Mouse (Mus musculus): ENCODE data around the gene AC170998.1.

The AC170998.1 gene

GRCm38 (mm10) chr17:28725783-28726182 is at the start of gene AC170998.1:
AC170998.1 (plus strand) TSS chr17:28726083.
- DNase-seq: no peak

- no peak for DNase-seq
Measured at GRCm38 (mm10) chr17:28682311-28683084, 43.4 kb upstream of the AC170998.1 start.

GRCm38 (mm10) chr17:28683601-28684000 is 42.3 kb upstream of the AC170998.1 start:
- no peak for DNase-seq

- no peak for DNase-seq
Measured at GRCm38 (mm10) chr17:28684631-28685030, 41.3 kb upstream of the AC170998.1 start.

GRCm38 (mm10) chr17:28687354-28687753 is 38.5 kb upstream of the AC170998.1 start:
- DNase-seq: no peak

- DNase-seq: peak; percentile 63
Measured at GRCm38 (mm10) chr17:28689586-28690283, 36.1 kb upstream of the AC170998.1 start, which contains the start of gene Slc26a8. Slc26a8 (minus strand) TSS chr17:28690233.

GRCm38 (mm10) chr17:28690776-28691686 is 34.9 kb upstream of the AC170998.1 start, which contains the start of gene Mapk14:
Mapk14 (plus strand) TSS chr17:28691329.
- DNase-seq: peak; percentile 99

- peak; percentile 69 for DNase-seq
Measured at GRCm38 (mm10) chr17:28691687-28692340, 34.1 kb upstream of the AC170998.1 start.

GRCm38 (mm10) chr17:28692341-28692710 is 33.6 kb upstream of the AC170998.1 start:
- peak; percentile 57 for DNase-seq

- DNase-seq: no peak
Measured at GRCm38 (mm10) chr17:28693086-28693485, 32.8 kb upstream of the AC170998.1 start.

GRCm38 (mm10) chr17:28694078-28694477 is 31.8 kb upstream of the AC170998.1 start:
- DNase-seq: no peak

GRCm38 (mm10) chr17:28694832-28695231 is 31.1 kb upstream of the AC170998.1 start:
- no peak for DNase-seq

- no peak for DNase-seq
Measured at GRCm38 (mm10) chr17:28696641-28697040, 29.2 kb upstream of the AC170998.1 start.

GRCm38 (mm10) chr17:28697290-28698195 is 28.3 kb upstream of the AC170998.1 start:
- peak; percentile 42 for DNase-seq

- peak; percentile 47 for DNase-seq
Measured at GRCm38 (mm10) chr17:28698245-28698644, 27.6 kb upstream of the AC170998.1 start.

- DNase-seq: no peak
Measured at GRCm38 (mm10) chr17:28698672-28699071, 27.2 kb upstream of the AC170998.1 start.

GRCm38 (mm10) chr17:28699789-28700188 is 26.1 kb upstream of the AC170998.1 start:
- no peak for DNase-seq

GRCm38 (mm10) chr17:28701171-28701570 is 24.7 kb upstream of the AC170998.1 start:
- no peak for DNase-seq

- DNase-seq: no peak
Measured at GRCm38 (mm10) chr17:28701737-28702136, 24.1 kb upstream of the AC170998.1 start.

GRCm38 (mm10) chr17:28702646-28703045 is 23.2 kb upstream of the AC170998.1 start:
- DNase-seq: no peak

- DNase-seq: no peak
Measured at GRCm38 (mm10) chr17:28706697-28707096, 19.2 kb upstream of the AC170998.1 start.

Measured in cerebellum, adult 9-11 months (tissue).